Mouse (Mus musculus) lung, embryonic 15.5 days (tissue): Measurements from ENCODE around the gene Atoh1. TPM values are rescaled to one million over a fixed set of nuclear protein-coding genes. Genes with fewer than 3 reads are reported as not detected.

ENCODE experiments used
- ATAC-seq: fragments of 200-750 bp; cut with Nextera tagmentation; 2 replicates; pipeline ENCODE4 v1.8.0; 2017; ENCODE audit warnings: moderate number of reproducible peaks, borderline replicate concordance; ENCODE audit not compliant: low FRiP score, low TSS enrichment; ENCODE audit errors: extremely low read depth
- H3K27ac ChIP-seq: fragments of 300-500 bp; sonication (generic); 2 replicates; pipeline ENCODE4 v1.5.1; 2015; ENCODE audit warnings: moderate library complexity, mild to moderate bottlenecking, inconsistent platforms
- H3K27me3 ChIP-seq: fragments of 300-500 bp; sonication (generic); 2 replicates; pipeline ENCODE4 v1.6.1; 2015; ENCODE audit warnings: inconsistent platforms
- H3K36me3 ChIP-seq: fragments of 300-500 bp; sonication (generic); 2 replicates; pipeline ENCODE4 v1.6.1; 2015; ENCODE audit warnings: inconsistent platforms
- H3K4me1 ChIP-seq: fragments of 300-500 bp; sonication (generic); 2 replicates; pipeline ENCODE4 v1.6.1; 2015; ENCODE audit warnings: inconsistent platforms
- H3K4me2 ChIP-seq: fragments of 300-500 bp; sonication (generic); 2 replicates; pipeline ENCODE4 v1.6.1; 2015; ENCODE audit warnings: inconsistent platforms, mild to moderate bottlenecking, moderate library complexity
- H3K4me3 ChIP-seq: fragments of 300-500 bp; sonication (generic); 2 replicates; pipeline ENCODE4 v1.5.1; 2015; ENCODE audit warnings: mild to moderate bottlenecking, inconsistent platforms
- H3K9ac ChIP-seq: fragments of 300-500 bp; sonication (generic); 2 replicates; pipeline ENCODE4 v1.6.1; 2015; ENCODE audit warnings: inconsistent platforms
- H3K9me3 ChIP-seq: fragments of 300-500 bp; sonication (generic); 2 replicates; pipeline ENCODE4 v1.6.1; 2016; ENCODE audit warnings: inconsistent platforms
- WGBS: fragments of 180-500 bp; shearing (Covaris S2); methylation state at CpG from one replicate; pipeline ENCODE4 v1.1.7; 2015; 5-methylcytosine and 5-hydroxymethylcytosine counted together
- polyA plus RNA-seq: library from polyadenylated mRNA; unstranded; fragments of >200 nt; fragmentation: Nextera tagmentation; extraction: Ambion mirVana; gene quantifications from 2 replicates; pipeline ENCODE4 v1.2.1, GENCODE M21; 2015

Atoh1 gene
- not detected in 2 replicates for polyA plus RNA-seq

- ATAC-seq: peak; percentile 79; the same call in 1 of the 2 replicates
- Histone ChIP-seq H3K27ac (no peak within 1 kb of the TSS), H3K9ac (no peak within 1 kb of the TSS), H3K4me2 (peak within 1 kb of the TSS; percentile 90), H3K4me3 (peak within 1 kb of the TSS; percentile 42), H3K27me3 (peaks cover 68% of the 10 kb centered on the region), H3K36me3 (no peaks in the 10 kb centered on the region), H3K9me3 (no peaks in the 10 kb centered on the region), H3K4me1 (peaks cover 19% of the 10 kb centered on the region)
- under 1% methylated on average over 33 of the region's 34 CpGs for WGBS
Measured at GRCm38 (mm10) chr6:64728499-64729198, at the start of gene Atoh1. Atoh1 (plus strand) TSS chr6:64729125.

- ATAC-seq: no peak
- 35% methylated on average over 9 of the region's 9 CpGs for WGBS
- no peaks in the 10 kb centered on the region for H3K27me3 ChIP-seq
Measured at GRCm38 (mm10) chr6:64683974-64684373, 45.0 kb upstream of the Atoh1 start.

GRCm38 (mm10) chr6:64684973-64685372 is 44.0 kb upstream of the Atoh1 start:
- no peaks in the 10 kb centered on the region for H3K36me3 ChIP-seq
- 5% methylated on average over 5 of the region's 5 CpGs for WGBS
- H3K9me3 ChIP-seq: no peaks in the 10 kb centered on the region
- no peaks in the 10 kb centered on the region for H3K27me3 ChIP-seq
- no peak overlapping the region for H3K4me3 ChIP-seq
- no peak overlapping the region for H3K4me2 ChIP-seq
- no peak overlapping the region for H3K9ac ChIP-seq
- H3K4me1 ChIP-seq: no peaks in the 10 kb centered on the region
- no peak for ATAC-seq
- no peak overlapping the region for H3K27ac ChIP-seq

More at GRCm38 (mm10) chr6:64683974-64684373, 45.0 kb upstream of the Atoh1 start:
- H3K9me3 ChIP-seq: no peaks in the 10 kb centered on the region
- H3K9ac ChIP-seq: no peak overlapping the region
- H3K4me3 ChIP-seq: no peak overlapping the region
- no peak overlapping the region for H3K4me2 ChIP-seq
- no peaks in the 10 kb centered on the region for H3K36me3 ChIP-seq
- no peaks in the 10 kb centered on the region for H3K4me1 ChIP-seq
- no peak overlapping the region for H3K27ac ChIP-seq

- Histone ChIP-seq H3K9me3 (no peaks in the 10 kb centered on the region), H3K27ac (no peak overlapping the region), H3K9ac (no peak overlapping the region), H3K27me3 (no peaks in the 10 kb centered on the region), H3K4me2 (no peak overlapping the region), H3K4me3 (no peak overlapping the region), H3K36me3 (no peaks in the 10 kb centered on the region), H3K4me1 (no peaks in the 10 kb centered on the region)
- WGBS: 8% methylated on average over 19 of the region's 19 CpGs
- no peak for ATAC-seq
Measured at GRCm38 (mm10) chr6:64688181-64688944, 40.6 kb upstream of the Atoh1 start.

GRCm38 (mm10) chr6:64694688-64695087 is 34.2 kb upstream of the Atoh1 start:
- 36% methylated on average over 7 of the region's 7 CpGs for WGBS
- no peaks in the 10 kb centered on the region for H3K36me3 ChIP-seq
- no peaks in the 10 kb centered on the region for H3K9me3 ChIP-seq
- no peak for ATAC-seq
- no peak overlapping the region for H3K9ac ChIP-seq
- H3K4me2 ChIP-seq: no peak overlapping the region
- H3K27me3 ChIP-seq: no peaks in the 10 kb centered on the region
- H3K27ac ChIP-seq: no peak overlapping the region
- H3K4me1 ChIP-seq: no peaks in the 10 kb centered on the region
- no peak overlapping the region for H3K4me3 ChIP-seq

- Histone ChIP-seq H3K27me3 (no peaks in the 10 kb centered on the region), H3K9ac (no peak overlapping the region), H3K4me2 (no peak overlapping the region), H3K4me1 (no peaks in the 10 kb centered on the region), H3K4me3 (no peak overlapping the region), H3K27ac (no peak overlapping the region), H3K36me3 (no peaks in the 10 kb centered on the region), H3K9me3 (no peaks in the 10 kb centered on the region)
- WGBS: 70% methylated on average over 2 of the region's 2 CpGs
- ATAC-seq: no peak
Measured at GRCm38 (mm10) chr6:64703659-64704058, 25.3 kb upstream of the Atoh1 start.

GRCm38 (mm10) chr6:64727751-64728403 is 1.0 kb upstream of the Atoh1 start:
- H3K9ac ChIP-seq: no peak overlapping the region
- peaks cover 19% of the 10 kb centered on the region for H3K4me1 ChIP-seq
- under 1% methylated on average over 29 of the region's 29 CpGs for WGBS
- H3K27ac ChIP-seq: no peak overlapping the region
- peak overlapping the region; percentile 90 for H3K4me2 ChIP-seq
- peak; percentile 71; the same call in 1 of the 2 replicates for ATAC-seq
- no peaks in the 10 kb centered on the region for H3K9me3 ChIP-seq
- H3K36me3 ChIP-seq: no peaks in the 10 kb centered on the region
- H3K4me3 ChIP-seq: peak overlapping the region; percentile 42
- peaks cover 60% of the 10 kb centered on the region for H3K27me3 ChIP-seq

- peaks cover 24% of the 10 kb centered on the region for H3K4me1 ChIP-seq
- no peak overlapping the region for H3K9ac ChIP-seq
- H3K4me2 ChIP-seq: peak overlapping the region; percentile 90
- peaks cover 76% of the 10 kb centered on the region for H3K27me3 ChIP-seq
- no peak overlapping the region for H3K27ac ChIP-seq
- no peaks in the 10 kb centered on the region for H3K9me3 ChIP-seq
- peak overlapping the region; percentile 42 for H3K4me3 ChIP-seq
- under 1% methylated on average over 53 of the region's 53 CpGs for WGBS
- H3K36me3 ChIP-seq: no peaks in the 10 kb centered on the region
- ATAC-seq: peak; percentile 70
Measured at GRCm38 (mm10) chr6:64729231-64730011, 496 bp downstream of the Atoh1 start.

- H3K36me3 ChIP-seq: no peaks in the 10 kb centered on the region
- H3K4me3 ChIP-seq: peak overlapping the region; percentile 42
- peaks cover 82% of the 10 kb centered on the region for H3K27me3 ChIP-seq
- H3K4me1 ChIP-seq: peaks cover 29% of the 10 kb centered on the region
- no peak overlapping the region for H3K27ac ChIP-seq
- no peaks in the 10 kb centered on the region for H3K9me3 ChIP-seq
- H3K4me2 ChIP-seq: peak overlapping the region; percentile 90
- no peak overlapping the region for H3K9ac ChIP-seq
- ATAC-seq: no peak
- under 1% methylated on average over 19 of the region's 19 CpGs for WGBS
Measured at GRCm38 (mm10) chr6:64730030-64730429, 1.1 kb downstream of the Atoh1 start.

- no peaks in the 10 kb centered on the region for H3K36me3 ChIP-seq
- no peak overlapping the region for H3K4me2 ChIP-seq
- H3K27me3 ChIP-seq: peaks cover 87% of the 10 kb centered on the region
- H3K4me3 ChIP-seq: no peak overlapping the region
- H3K27ac ChIP-seq: no peak overlapping the region
- no peak overlapping the region for H3K9ac ChIP-seq
- no peaks in the 10 kb centered on the region for H3K9me3 ChIP-seq
- WGBS: 7% methylated on average over 14 of the region's 14 CpGs
- ATAC-seq: no peak
- peaks cover 29% of the 10 kb centered on the region for H3K4me1 ChIP-seq
Measured at GRCm38 (mm10) chr6:64730506-64731020, 1.6 kb downstream of the Atoh1 start.

GRCm38 (mm10) chr6:64731126-64731525 is 2.2 kb downstream of the Atoh1 start:
- no peak overlapping the region for H3K4me2 ChIP-seq
- peaks cover 91% of the 10 kb centered on the region for H3K27me3 ChIP-seq
- WGBS: 13% methylated on average over 7 of the region's 7 CpGs
- no peak overlapping the region for H3K4me3 ChIP-seq
- peaks cover 29% of the 10 kb centered on the region for H3K4me1 ChIP-seq
- ATAC-seq: no peak
- H3K9ac ChIP-seq: no peak overlapping the region
- no peaks in the 10 kb centered on the region for H3K36me3 ChIP-seq
- H3K9me3 ChIP-seq: no peaks in the 10 kb centered on the region
- no peak overlapping the region for H3K27ac ChIP-seq
